Mouse (Mus musculus): ENCODE results near the gene Fgf8. TPM values are rescaled to one million over a fixed set of nuclear protein-coding genes. Genes with fewer than 3 reads are reported as not detected.

The Fgf8 gene
- polyA plus RNA-seq, 1 experiment from 2014 or later, result 20.8 TPM

- no peak overlapping the region for H3K4me2 ChIP-seq (ENCODE audit: low read length)
- no peaks in the 10 kb centered on the region for H3K36me3 ChIP-seq (ENCODE audit: insufficient read depth, low read length)
- no peaks in the 10 kb centered on the region for H3K27me3 ChIP-seq (ENCODE audit: insufficient read depth, low read length)
- 42% methylated on average over 3 of the region's 3 CpGs for WGBS
- peak; percentile 11 for DNase-seq (ENCODE audit: low spot score)
- no peak overlapping the region for H3K27ac ChIP-seq
- H3K9ac ChIP-seq (ENCODE audit: low read depth, low read length), result no peak overlapping the region
- H3K4me1 ChIP-seq (replicated peaks; ENCODE audit: insufficient read depth, low read length), result peaks cover 11% of the 10 kb centered on the region
- no peak for ATAC-seq (replicated peaks; ENCODE audit: low FRiP score, low read depth)
- H3K4me3 ChIP-seq (replicated peaks; ENCODE audit: low read depth, low read length), result no peak overlapping the region
- no peaks in the 10 kb centered on the region for H3K9me3 ChIP-seq (replicated peaks; ENCODE audit: low read length)
- no peak for TF ChIP-seq CTCF (IDR thresholded peaks at IDR 0.05; ENCODE audit: low read depth)
These were observed 42.8 kb upstream of the Fgf8 start for GRCm38 (mm10) chr19:45785470-45785869.

GRCm38 (mm10) chr19:45783933-45784576 is 41.3 kb upstream of the Fgf8 start:
- DNase-seq (ENCODE audit: low spot score), result no peak
- no peak for TF ChIP-seq CTCF (IDR thresholded peaks at IDR 0.05; ENCODE audit: low read depth)
- Histone ChIP-seq H3K4me3 (replicated peaks; ENCODE audit: low read depth, low read length) (peak overlapping the region; percentile 29), H3K36me3 (ENCODE audit: insufficient read depth, low read length) (peaks cover 6% of the 10 kb centered on the region), H3K27ac (peak overlapping the region; percentile 63), H3K27me3 (ENCODE audit: insufficient read depth, low read length) (no peaks in the 10 kb centered on the region), H3K9me3 (replicated peaks; ENCODE audit: low read length) (no peaks in the 10 kb centered on the region), H3K9ac (ENCODE audit: low read depth, low read length) (peak overlapping the region; percentile 20; the same call in 1 of the 2 replicates), H3K4me1 (replicated peaks; ENCODE audit: insufficient read depth, low read length) (peaks cover 14% of the 10 kb centered on the region), H3K4me2 (ENCODE audit: low read length) (peak overlapping the region; percentile 55)
- 29% methylated on average over 17 of the region's 17 CpGs for WGBS
- no peak for ATAC-seq (replicated peaks; ENCODE audit: low FRiP score, low read depth)

DNA sequence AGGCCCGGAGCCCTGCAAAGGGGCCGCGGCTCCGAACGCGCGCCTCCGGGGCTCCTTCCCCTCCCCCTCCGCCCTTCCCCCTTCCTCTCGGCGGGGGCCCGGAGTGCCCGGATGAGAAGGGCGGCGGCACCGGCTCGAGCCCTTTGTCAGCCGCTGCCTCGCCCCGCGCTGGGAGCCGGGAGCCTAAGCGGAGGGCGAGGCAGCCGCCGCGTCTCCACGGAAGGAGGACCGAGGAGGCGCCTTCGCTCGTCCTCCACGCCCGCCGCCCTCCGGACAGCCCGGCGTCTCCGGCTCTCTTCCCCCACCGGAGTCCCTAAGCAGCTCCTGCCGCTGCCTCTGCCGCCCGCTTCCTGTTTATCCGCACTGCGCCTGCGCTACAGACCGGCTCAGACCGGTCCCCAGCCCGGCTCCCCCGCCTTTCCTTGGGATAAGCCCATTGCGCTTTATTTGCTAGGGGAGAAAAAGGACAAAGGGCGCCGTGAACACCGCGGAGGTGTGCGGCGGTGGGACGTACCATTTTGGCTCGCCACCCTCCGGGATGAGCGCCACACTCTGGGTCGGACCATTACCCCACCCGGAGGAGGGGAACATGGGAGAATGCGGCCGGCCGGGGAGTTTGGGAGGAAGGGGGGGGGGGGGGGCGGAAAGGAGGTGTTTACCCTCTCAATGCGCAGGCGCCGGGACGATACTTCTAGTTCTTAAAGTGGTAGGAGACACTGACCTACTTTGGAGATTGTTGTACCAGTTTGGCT is 40.6 kb upstream of the Fgf8 start, which contains the start of gene Mgea5:
Mgea5 (minus strand) TSS at position 657 of the 752 bp plus-strand sequence.
- peak within 1 kb of the TSS; percentile 99 for H3K27ac ChIP-seq
- DNase-seq (ENCODE audit: low spot score) (peak; percentile 100), ATAC-seq (replicated peaks; ENCODE audit: low FRiP score, low read depth) (peak; percentile 95)
- H3K27me3 ChIP-seq (ENCODE audit: insufficient read depth, low read length), result no peaks in the 10 kb centered on the region
- peak within 1 kb of the TSS; percentile 66 for H3K4me2 ChIP-seq (ENCODE audit: low read length)
- TF ChIP-seq CTCF (IDR thresholded peaks at IDR 0.05; ENCODE audit: low read depth), result no peak
- peaks cover 7% of the 10 kb centered on the region for H3K36me3 ChIP-seq (ENCODE audit: insufficient read depth, low read length)
- H3K4me3 ChIP-seq (replicated peaks; ENCODE audit: low read depth, low read length), result peak within 1 kb of the TSS; percentile 92
- H3K9ac ChIP-seq (ENCODE audit: low read depth, low read length), result peak within 1 kb of the TSS; percentile 94
- WGBS, result under 1% methylated on average over 68 of the region's 71 CpGs
- H3K4me1 ChIP-seq (replicated peaks; ENCODE audit: insufficient read depth, low read length), result peaks cover 14% of the 10 kb centered on the region
- no peaks in the 10 kb centered on the region for H3K9me3 ChIP-seq (replicated peaks; ENCODE audit: low read length)

- peak overlapping the region; percentile 99 for H3K27ac ChIP-seq
- H3K36me3 ChIP-seq (ENCODE audit: insufficient read depth, low read length), result peaks cover 14% of the 10 kb centered on the region
- H3K4me1 ChIP-seq (replicated peaks; ENCODE audit: insufficient read depth, low read length), result peaks cover 14% of the 10 kb centered on the region
- TF ChIP-seq CTCF (IDR thresholded peaks at IDR 0.05; ENCODE audit: low read depth), result no peak
- WGBS, result 0% methylated on average over 36 of the region's 36 CpGs
- peak overlapping the region; percentile 66 for H3K4me2 ChIP-seq (ENCODE audit: low read length)
- no peaks in the 10 kb centered on the region for H3K27me3 ChIP-seq (ENCODE audit: insufficient read depth, low read length)
- peak overlapping the region; percentile 94 for H3K9ac ChIP-seq (ENCODE audit: low read depth, low read length)
- no peaks in the 10 kb centered on the region for H3K9me3 ChIP-seq (replicated peaks; ENCODE audit: low read length)
- peak; percentile 67 for ATAC-seq (replicated peaks; ENCODE audit: low FRiP score, low read depth)
- DNase-seq (ENCODE audit: low spot score), result peak; percentile 79
- H3K4me3 ChIP-seq (replicated peaks; ENCODE audit: low read depth, low read length), result peak overlapping the region; percentile 92
These were observed 39.7 kb upstream of the Fgf8 start for GRCm38 (mm10) chr19:45782315-45783001.

GRCm38 (mm10) chr19:45781676-45782075 is 39.0 kb upstream of the Fgf8 start:
- no peak overlapping the region for H3K27ac ChIP-seq
- DNase-seq (ENCODE audit: low spot score), result no peak
- H3K36me3 ChIP-seq (ENCODE audit: insufficient read depth, low read length), result peaks cover 21% of the 10 kb centered on the region
- H3K9me3 ChIP-seq (replicated peaks; ENCODE audit: low read length), result no peaks in the 10 kb centered on the region
- WGBS, result 50% methylated on average over 8 of the region's 8 CpGs
- H3K27me3 ChIP-seq (ENCODE audit: insufficient read depth, low read length), result no peaks in the 10 kb centered on the region
- H3K4me1 ChIP-seq (replicated peaks; ENCODE audit: insufficient read depth, low read length), result peaks cover 14% of the 10 kb centered on the region
- peak overlapping the region; percentile 94; the same call in 1 of the 2 replicates for H3K9ac ChIP-seq (ENCODE audit: low read depth, low read length)
- H3K4me3 ChIP-seq (replicated peaks; ENCODE audit: low read depth, low read length), result peak overlapping the region; percentile 92
- H3K4me2 ChIP-seq (ENCODE audit: low read length), result peak overlapping the region; percentile 66
- ATAC-seq (replicated peaks; ENCODE audit: low FRiP score, low read depth), result no peak
- TF ChIP-seq CTCF (IDR thresholded peaks at IDR 0.05; ENCODE audit: low read depth), result peak; percentile 15; the same call in 1 of the 2 replicates

- no peaks in the 10 kb centered on the region for H3K27me3 ChIP-seq (ENCODE audit: insufficient read depth, low read length)
- H3K4me2 ChIP-seq (ENCODE audit: low read length), result peak overlapping the region; percentile 66
- no peaks in the 10 kb centered on the region for H3K9me3 ChIP-seq (replicated peaks; ENCODE audit: low read length)
- DNase-seq (ENCODE audit: low spot score) (no peak), ATAC-seq (replicated peaks; ENCODE audit: low FRiP score, low read depth) (no peak)
- H3K9ac ChIP-seq (ENCODE audit: low read depth, low read length), result no peak overlapping the region
- H3K4me1 ChIP-seq (replicated peaks; ENCODE audit: insufficient read depth, low read length), result peaks cover 14% of the 10 kb centered on the region
- H3K4me3 ChIP-seq (replicated peaks; ENCODE audit: low read depth, low read length), result no peak overlapping the region
- 79% methylated on average over 13 of the region's 13 CpGs for WGBS
- no peak for TF ChIP-seq CTCF (IDR thresholded peaks at IDR 0.05; ENCODE audit: low read depth)
- H3K36me3 ChIP-seq (ENCODE audit: insufficient read depth, low read length), result peaks cover 32% of the 10 kb centered on the region
- H3K27ac ChIP-seq, result no peak overlapping the region
These were observed 37.7 kb upstream of the Fgf8 start for GRCm38 (mm10) chr19:45780350-45780915.
